Comparison of ENCODE assay signal across 11 mouse cellular contexts in the genomic region with DNA sequence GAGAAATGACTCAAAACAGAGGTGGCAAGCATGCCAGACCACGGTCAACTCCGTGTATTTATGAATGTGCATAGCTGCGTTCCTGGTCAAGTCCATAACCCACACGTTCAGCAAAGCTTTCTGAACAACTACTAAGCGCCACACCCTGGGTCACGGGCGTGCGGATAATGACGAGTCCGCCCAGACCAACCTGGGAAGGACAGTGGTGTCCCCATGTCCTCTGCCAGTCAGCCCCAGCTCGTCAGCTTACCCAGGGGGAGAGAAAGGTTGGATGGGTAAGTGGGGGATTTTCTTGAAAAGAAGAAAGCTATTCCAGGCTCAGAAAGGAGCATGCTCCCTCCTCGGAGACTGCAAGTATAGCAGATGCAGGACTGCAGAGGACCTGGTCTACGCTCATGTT. TPM values are rescaled to one million over a fixed set of nuclear protein-coding genes. Genes with fewer than 3 reads are reported as not detected.
DNase-seq lines count a peak whose midpoint lies in the region; ATAC-seq and TF ChIP-seq lines count a peak whose summit lies in the region.
"Had no signal": no experiment of that assay in that cellular context is flagged by ENCODE, and none has a peak within 500 bp of the region (broad histone marks: within the 10 kb centered on the region; RNA-seq: fewer than 3 reads in every experiment).

No protein-coding gene starts in this region.

- H3K27ac ChIP-seq in heart, embryonic 15.5 days: no peak overlapping the region
- 0 out of 2 replicates have a peak overlapping the region, but pooled peaks have one; percentile 15 for H3K27ac ChIP-seq in testis, adult 2 months (ENCODE audit: control insufficient read depth, insufficient read depth, low read depth, low read length)
- H3K27ac ChIP-seq in limb, embryonic 12.5 days: no peak overlapping the region

- WGBS in heart, embryonic 15.5 days: 51% methylated on average over 13 of the region's 13 CpGs
- 64% methylated on average over 13 of the region's 13 CpGs for WGBS in limb, embryonic 12.5 days

- H3K4me3 ChIP-seq in heart, embryonic 15.5 days: no peak overlapping the region; the same call in 1 of the 2 replicates
- H3K4me3 ChIP-seq in testis, adult 2 months (ENCODE audit: control insufficient read depth, low read depth, low read length): no peak overlapping the region
- no peak overlapping the region for H3K4me3 ChIP-seq in limb, embryonic 12.5 days (replicated peaks)

- no peaks in the 10 kb centered on the region for H3K9me3 ChIP-seq in heart, embryonic 15.5 days (replicated peaks)
- no peaks in the 10 kb centered on the region for H3K9me3 ChIP-seq in limb, embryonic 12.5 days

- H3K9ac ChIP-seq in heart, embryonic 15.5 days: no peak overlapping the region
- H3K9ac ChIP-seq in limb, embryonic 12.5 days (replicated peaks): no peak overlapping the region; the same call in 1 of the 2 replicates

- H3K36me3 ChIP-seq in heart, embryonic 15.5 days: no peaks in the 10 kb centered on the region
- H3K36me3 ChIP-seq in testis, adult 2 months (ENCODE audit: control insufficient read depth, insufficient read depth, low read length): no peaks in the 10 kb centered on the region
- no peaks in the 10 kb centered on the region for H3K36me3 ChIP-seq in limb, embryonic 12.5 days

- peaks cover 17% of the 10 kb centered on the region for H3K4me1 ChIP-seq in heart, embryonic 15.5 days (replicated peaks)
- H3K4me1 ChIP-seq in testis, adult 2 months (ENCODE audit: control insufficient read depth, insufficient read depth, low read length): peaks cover 7% of the 10 kb centered on the region
- peaks cover 5% of the 10 kb centered on the region for H3K4me1 ChIP-seq in limb, embryonic 12.5 days (replicated peaks)

- ATAC-seq in heart, embryonic 15.5 days (replicated peaks; ENCODE audit: insufficient number of reproducible peaks, insufficient read depth, low FRiP score, low read depth): no peak
- no peak for ATAC-seq in limb, embryonic 12.5 days (ENCODE audit: insufficient number of reproducible peaks, insufficient read depth, low FRiP score, low TSS enrichment, low read depth)
- ATAC-seq: CD4-positive, CD25-positive, alpha-beta regulatory T cell, adult 4 months had no signal

- H3K27me3 ChIP-seq in heart, embryonic 15.5 days: peaks cover 44% of the 10 kb centered on the region
- no peaks in the 10 kb centered on the region for H3K27me3 ChIP-seq in testis, adult 2 months (ENCODE audit: control insufficient read depth, insufficient read depth, low read length)
- peaks cover 56% of the 10 kb centered on the region for H3K27me3 ChIP-seq in limb, embryonic 12.5 days

- intact Hi-C loops in left cerebral cortex, postnatal 4 days (cut with DNase I): loop anchor here (10.0 kb wide), 1 partner anchor 143 kb away; the partner anchor contains the start of gene Inafm2

- TF ChIP-seq CTCF in testis, adult 2 months (IDR thresholded peaks at IDR 0.05; ENCODE audit: control insufficient read depth, insufficient read depth, insufficient replicate concordance, low read depth, low read length): no peak

- peak overlapping the region; percentile 48 for H3K4me2 ChIP-seq in heart, embryonic 15.5 days
- H3K4me2 ChIP-seq in limb, embryonic 12.5 days: 0 out of 2 replicates have a peak overlapping the region, but pooled peaks have one; percentile 2

- no peak for DNase-seq in heart, adult 9 months (ENCODE audit: low spot score in 2 of 2)
- DNase-seq in testis, postnatal 14 days (ENCODE audit: low spot score): no peak
- DNase-seq in layer of hippocampus, postnatal 25 days (ENCODE audit: extremely low spot score in 1 of 2, low spot score in 1 of 2): no peak
- DNase-seq in left cerebral cortex, postnatal 4 days: no peak
- DNase-seq: cerebellum, adult 9-11 months; gastrocnemius, postnatal 10 days; kidney, adult 8-10 months had no signal

- no peak for TF ChIP-seq POLR2A in testis, adult 2 months (IDR thresholded peaks at IDR 0.05; ENCODE audit: control insufficient read depth, low read depth, low read length)

RNA-seq across cellular contexts. Expression of gene Bahd1, which starts 12.7 kb away (rescaled TPM):
- 3.3 and 5.1 TPM in 2 replicates for polyA plus RNA-seq in heart, embryonic 15.5 days (2015; fragmentation: Nextera tagmentation; extraction: Ambion mirVana)
- polyA plus RNA-seq in testis, adult 2 months (2012; rRNA removed): 10.0 and 12.8 TPM in 2 replicates
- polyA plus RNA-seq in limb, embryonic 12.5 days (2016; fragmentation: Nextera tagmentation; extraction: Ambion mirVana): 3.5 and 4.4 TPM in 2 replicates
- total RNA-seq in layer of hippocampus, postnatal 25 days (2021): 10 to 100 TPM; 45.6 to 52.9 TPM
- total RNA-seq in left cerebral cortex, postnatal 4 days (2021): 10 to 100 TPM; 32.3 to 35.6 TPM

RNA-seq across cellular contexts. Expression of gene Ivd, which starts 25.7 kb away (rescaled TPM):
- 80.6 and 87.9 TPM in 2 replicates for polyA plus RNA-seq in heart, embryonic 15.5 days (2015; fragmentation: Nextera tagmentation; extraction: Ambion mirVana)
- 22.2 and 41.3 TPM in 2 replicates for polyA plus RNA-seq in testis, adult 2 months (2012; rRNA removed)
- polyA plus RNA-seq in limb, embryonic 12.5 days (2016; fragmentation: Nextera tagmentation; extraction: Ambion mirVana): 90.9 and 97.7 TPM in 2 replicates
- total RNA-seq in layer of hippocampus, postnatal 25 days (2021): 100 to 1,000 TPM in 1 of 2 experiments, 10 to 100 TPM in 1; 85.9 to 101 TPM
- 10 to 100 TPM; 50.7 to 57.6 TPM for total RNA-seq in left cerebral cortex, postnatal 4 days (2021)

RNA-seq across cellular contexts. Expression of gene Chst14, which starts 38.9 kb away (rescaled TPM):
- polyA plus RNA-seq in heart, embryonic 15.5 days (2015; fragmentation: Nextera tagmentation; extraction: Ambion mirVana): 16.5 and 20.5 TPM in 2 replicates
- polyA plus RNA-seq in testis, adult 2 months (2012; rRNA removed): 1.0 and 1.3 TPM in 2 replicates
- polyA plus RNA-seq in limb, embryonic 12.5 days (2016; fragmentation: Nextera tagmentation; extraction: Ambion mirVana): 42.9 and 45.6 TPM in 2 replicates
- total RNA-seq in layer of hippocampus, postnatal 25 days (2021): 1 to 10 TPM; 3.0 to 3.2 TPM
- 1 to 10 TPM; 4.0 to 4.3 TPM for total RNA-seq in left cerebral cortex, postnatal 4 days (2021)
